Mouse (Mus musculus) G1E (cell line): Measurements from ENCODE around the gene Psme4. TPM values are rescaled to one million over a fixed set of nuclear protein-coding genes. Genes with fewer than 3 reads are reported as not detected.
"Not testable (repeated sequence)": the region's sequence is repeated elsewhere in the genome, so short reads cannot be mapped to it uniquely, and the experiment has no call there.

Source experiments
- ATAC-seq: 2 replicates; pipeline ENCODE4 v1.8.0; 2016; ENCODE audit warnings: mild to moderate bottlenecking; ENCODE audit not compliant: insufficient number of reproducible peaks, poor library complexity, low FRiP score, severe bottlenecking; ENCODE audit errors: extremely low read depth
- DNase-seq: peaks from one replicate; pipeline ENCODE4 v3.0.0; 2012; ENCODE audit warnings: low spot score
- H3K27me3 ChIP-seq: 2 replicates; pipeline ENCODE4 v1.6.1; 2012; ENCODE audit warnings: mild to moderate bottlenecking, low read length, inconsistent platforms; ENCODE audit not compliant: insufficient read depth
- H3K36me3 ChIP-seq: replicated peaks from 2 replicates; pipeline ENCODE3; 2012; ENCODE audit warnings: mild to moderate bottlenecking, inconsistent platforms
- H3K4me1 ChIP-seq: 2 replicates; pipeline ENCODE4 v1.6.1; 2012; ENCODE audit warnings: low read depth, low read length, inconsistent platforms, mixed read lengths; ENCODE audit not compliant: insufficient read depth
- H3K4me3 ChIP-seq: 2 replicates; pipeline ENCODE4 v1.5.1; 2012; ENCODE audit warnings: low read depth, mild to moderate bottlenecking, inconsistent platforms, low read length, moderate library complexity, mixed read lengths
- H3K9me3 ChIP-seq: replicated peaks from 2 replicates; pipeline ENCODE4 v1.6.1; 2012; ENCODE audit warnings: inconsistent platforms
- CTCF ChIP-seq: IDR thresholded peaks from 2 replicates; pipeline ENCODE4 v1.5.1; 2012; ENCODE audit warnings: low read depth, low read length, inconsistent platforms, mixed read lengths
- GATA1 ChIP-seq: IDR thresholded peaks from 2 replicates; pipeline ENCODE4 v1.6.1; 2012; ENCODE audit warnings: borderline replicate concordance, low read length, inconsistent platforms, mixed read lengths
- GATA2 ChIP-seq: IDR thresholded peaks from 2 replicates; pipeline ENCODE4 v1.6.1; 2012; ENCODE audit warnings: low read depth, low read length, inconsistent platforms, borderline replicate concordance
- POLR2AphosphoS5 ChIP-seq: IDR thresholded peaks from 2 replicates; pipeline ENCODE4 v1.6.1; 2012; ENCODE audit warnings: low read depth, low read length, inconsistent platforms; ENCODE audit not compliant: insufficient replicate concordance
- TAL1 ChIP-seq: conservative IDR thresholded peaks from 2 replicates; pipeline ENCODE4 v1.6.1; 2012; ENCODE audit warnings: low read depth, low read length, inconsistent platforms, mixed read lengths
- polyA plus RNA-seq: library from polyadenylated mRNA; stranded (reverse); fragments of >175 nt; gene quantifications from 2 replicates; pipeline ENCODE4 v1.2.3, GENCODE M21; 2012
- total RNA-seq, 2 experiments: library from RNA; stranded (forward) in 1 of 2; stranded (reverse) in 1 of 2; fragments of 200-1000 nt in 1 of 2; fragments of >200 nt in 1 of 2; fragmentation: Nextera tagmentation in 1 of 2; gene quantifications; 2 replicates each; pipeline ENCODE4 v1.2.3; 2014 to 2017

Gene Psme4
- total and polyA plus RNA-seq, 3 experiments: 7.0 to 156 (median 94.5) TPM

- TF ChIP-seq GATA1 (no peak), CTCF (no peak)
- no peak for ATAC-seq
Observed at GRCm38 (mm10) chr11:30750039-30750823, 21.3 kb upstream of the Psme4 start.

DNA sequence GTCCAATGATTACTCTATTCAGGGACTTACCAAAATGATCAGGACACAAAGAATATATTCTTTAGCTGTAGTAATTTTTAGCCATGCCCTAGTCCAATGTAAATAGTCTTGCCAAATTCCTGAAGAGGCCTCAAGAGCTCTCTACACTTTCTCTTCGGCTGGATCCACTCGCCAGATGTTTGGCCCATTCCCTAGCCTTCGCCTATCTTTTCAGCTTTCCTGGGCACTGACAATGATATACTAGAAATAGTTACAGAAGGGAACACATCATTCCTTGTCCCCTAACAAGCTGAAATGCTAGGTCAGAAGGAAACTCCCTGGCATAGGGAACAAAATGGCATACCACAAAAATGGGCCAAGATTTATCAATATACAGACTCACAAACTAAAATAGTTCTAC, 18.6 kb upstream of the Psme4 start:
- H3K36me3 ChIP-seq: no peaks in the 10 kb centered on the region
- no peaks in the 10 kb centered on the region for H3K9me3 ChIP-seq
- no peaks in the 10 kb centered on the region for H3K4me1 ChIP-seq
- no peak overlapping the region for H3K4me3 ChIP-seq
- DNase-seq (no peak), ATAC-seq (no peak)
- no peak for TF ChIP-seq CTCF
- TF ChIP-seq POLR2AphosphoS5: no peak
- TF ChIP-seq GATA1: no peak
- TF ChIP-seq GATA2: no peak
- TF ChIP-seq TAL1: no peak
- H3K27me3 ChIP-seq: peaks cover 15% of the 10 kb centered on the region

More at GRCm38 (mm10) chr11:30750039-30750823, 21.3 kb upstream of the Psme4 start:
- Histone ChIP-seq H3K27me3 (peaks cover 13% of the 10 kb centered on the region), H3K36me3 (no peaks in the 10 kb centered on the region), H3K4me3 (no peak overlapping the region), H3K4me1 (no peaks in the 10 kb centered on the region), H3K9me3 (no peaks in the 10 kb centered on the region)
- no peak for DNase-seq

GRCm38 (mm10) chr11:30754486-30754854, 17.1 kb upstream of the Psme4 start:
- not testable (repeated sequence) for ATAC-seq, H3K4me1 ChIP-seq, H3K4me3 ChIP-seq, DNase-seq, H3K36me3 ChIP-seq, H3K9me3 ChIP-seq
- peaks cover 18% of the 10 kb centered on the region for H3K27me3 ChIP-seq

DNA sequence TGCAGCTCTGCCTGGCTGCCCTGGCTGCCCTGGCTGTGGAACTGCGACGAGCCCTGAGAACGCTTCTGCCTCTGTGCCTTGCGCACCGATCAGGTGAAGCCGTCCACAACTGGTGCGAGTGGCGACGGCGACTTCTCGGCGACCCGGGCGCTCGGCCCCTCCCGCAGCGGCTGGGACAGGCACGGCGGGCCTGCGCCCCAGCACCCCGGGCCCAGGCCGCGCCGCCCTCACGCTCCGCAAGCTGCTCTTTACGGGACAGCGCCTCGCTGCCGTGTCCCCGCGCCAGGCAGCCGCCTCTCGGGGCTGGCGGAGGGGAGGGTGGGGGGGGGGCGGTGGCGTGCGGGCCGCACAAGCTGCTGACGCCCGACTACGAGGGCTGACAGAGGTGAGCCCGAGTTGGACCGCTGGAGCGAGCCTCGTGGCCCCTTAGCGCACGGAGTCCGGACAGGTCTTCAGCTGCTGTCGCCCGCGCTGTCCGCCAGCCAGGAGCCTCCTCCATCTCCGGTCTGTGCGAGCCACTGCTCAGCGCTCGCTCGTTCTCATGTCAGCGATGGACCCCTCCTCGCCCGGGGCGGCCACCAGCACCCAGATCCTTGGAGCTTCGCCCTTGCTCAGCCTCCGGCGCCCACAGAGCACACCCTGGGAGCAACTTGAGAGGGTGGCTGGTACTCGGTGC, 16.5 kb upstream of the Psme4 start:
- peaks cover 18% of the 10 kb centered on the region for H3K27me3 ChIP-seq
- no peaks in the 10 kb centered on the region for H3K4me1 ChIP-seq
- no peaks in the 10 kb centered on the region for H3K9me3 ChIP-seq
- DNase-seq: no peak
- H3K36me3 ChIP-seq: no peaks in the 10 kb centered on the region
- H3K4me3 ChIP-seq: no peak overlapping the region
- TF ChIP-seq CTCF (no peak), GATA2 (no peak), TAL1 (no peak), GATA1 (no peak), POLR2AphosphoS5 (no peak)
- no peak for ATAC-seq

- Histone ChIP-seq H3K9me3 (no peaks in the 10 kb centered on the region), H3K4me3 (no peak overlapping the region), H3K36me3 (no peaks in the 10 kb centered on the region), H3K4me1 (no peaks in the 10 kb centered on the region), H3K27me3 (peaks cover 15% of the 10 kb centered on the region)
- TF ChIP-seq GATA2 (no peak), GATA1 (no peak), CTCF (no peak), TAL1 (no peak), POLR2AphosphoS5 (no peak)
- ATAC-seq: no peak
- no peak for DNase-seq
Observed at GRCm38 (mm10) chr11:30761381-30761780, 10.1 kb upstream of the Psme4 start.

DNA sequence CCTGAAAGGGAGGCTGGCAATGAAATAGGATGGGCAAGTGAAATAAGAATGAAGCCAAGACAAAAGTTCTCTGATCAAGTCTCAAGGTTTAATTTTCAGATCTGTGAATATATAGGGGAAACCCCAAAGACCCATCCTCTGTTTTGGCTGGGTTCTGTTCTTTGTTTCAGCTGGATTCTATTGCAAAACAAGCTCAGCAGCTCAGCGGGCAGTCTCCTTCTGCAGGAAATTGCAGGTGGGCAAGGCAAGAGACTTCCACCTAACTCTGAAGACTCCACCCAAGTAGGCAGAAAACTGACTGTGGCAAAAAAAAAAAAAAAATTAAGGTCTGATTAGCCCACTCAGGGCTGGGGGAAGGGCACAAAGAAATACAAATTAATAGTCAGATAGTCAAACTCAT, 9.6 kb upstream of the Psme4 start:
- no peaks in the 10 kb centered on the region for H3K9me3 ChIP-seq
- no peaks in the 10 kb centered on the region for H3K4me1 ChIP-seq
- no peaks in the 10 kb centered on the region for H3K36me3 ChIP-seq
- H3K4me3 ChIP-seq: no peak overlapping the region
- TF ChIP-seq TAL1 (no peak), POLR2AphosphoS5 (no peak), CTCF (no peak), GATA1 (no peak), GATA2 (no peak)
- ATAC-seq: no peak
- H3K27me3 ChIP-seq: peaks cover 15% of the 10 kb centered on the region
- no peak for DNase-seq

- H3K9me3 ChIP-seq: no peaks in the 10 kb centered on the region
- TF ChIP-seq CTCF: no peak
- TF ChIP-seq TAL1: no peak
- no peak for TF ChIP-seq GATA1
- peaks cover 12% of the 10 kb centered on the region for H3K27me3 ChIP-seq
- no peak overlapping the region for H3K4me3 ChIP-seq
- H3K4me1 ChIP-seq: peaks cover 4% of the 10 kb centered on the region
- DNase-seq: no peak
- H3K36me3 ChIP-seq: no peaks in the 10 kb centered on the region
- no peak for ATAC-seq
Observed at GRCm38 (mm10) chr11:30765076-30765475, 6.5 kb upstream of the Psme4 start.
